Mouse (Mus musculus) megakaryocyte, embryonic 14.5 days (primary cell): ENCODE results near the gene Tnnt3. TPM values are rescaled to one million over a fixed set of nuclear protein-coding genes. Genes with fewer than 3 reads are reported as not detected.

Experiments used
- H3K27me3 ChIP-seq: replicated peaks from 2 replicates; pipeline ENCODE3; 2012; ENCODE audit warnings: inconsistent platforms
- H3K36me3 ChIP-seq: replicated peaks from 2 replicates; pipeline ENCODE3; 2012; ENCODE audit warnings: low read length, inconsistent platforms, mixed read lengths
- H3K4me1 ChIP-seq: 2 replicates; pipeline ENCODE4 v1.6.1; 2012; ENCODE audit warnings: inconsistent platforms
- H3K4me3 ChIP-seq: replicated peaks from 2 replicates; pipeline ENCODE3; 2012; ENCODE audit warnings: moderate library complexity, mild to moderate bottlenecking, inconsistent platforms
- H3K9me3 ChIP-seq: 2 replicates; pipeline ENCODE4 v1.6.1; 2012; ENCODE audit warnings: inconsistent platforms
- FLI1 ChIP-seq: IDR thresholded peaks from 2 replicates; pipeline ENCODE4 v1.6.1; 2012; ENCODE audit warnings: low read length, inconsistent platforms, mixed read lengths
- GATA1 ChIP-seq: IDR thresholded peaks from 3 replicates; pipeline ENCODE4 v1.6.1; 2012; ENCODE audit warnings: mixed read lengths, low read length, inconsistent platforms, borderline replicate concordance
- polyA plus RNA-seq: library from polyadenylated mRNA; stranded (reverse); fragments of >175 nt; gene quantifications from 2 replicates; pipeline ENCODE4 v1.2.3, GENCODE M21; 2012; ENCODE audit warnings: low replicate concordance; ENCODE audit not compliant: insufficient read depth

Gene Tnnt3
- polyA plus RNA-seq, result 16.2 TPM in 1 of 2 replicates, not detected in the other

GRCm38 (mm10) chr7:142498575-142498974 lies at the start of gene Tnnt3:
Gene Tnnt3 (plus strand): TSS chr7:142498836.
- Histone ChIP-seq H3K4me1 (0 out of 2 replicates have a peak, but pooled peaks cover 2% of the 10 kb centered on the region), H3K4me3 (no peak within 1 kb of the TSS), H3K27me3 (peaks cover 79% of the 10 kb centered on the region), H3K36me3 (no peaks in the 10 kb centered on the region), H3K9me3 (no peaks in the 10 kb centered on the region)
- TF ChIP-seq FLI1 (no peak), GATA1 (no peak)

- no peaks in the 10 kb centered on the region for H3K9me3 ChIP-seq
- peaks cover 13% of the 10 kb centered on the region for H3K27me3 ChIP-seq
- no peak overlapping the region for H3K4me3 ChIP-seq
- TF ChIP-seq FLI1 (no peak), GATA1 (no peak)
- peaks cover 4% of the 10 kb centered on the region for H3K4me1 ChIP-seq
- no peaks in the 10 kb centered on the region for H3K36me3 ChIP-seq
Observed at GRCm38 (mm10) chr7:142449038-142449617, 49.5 kb upstream of the Tnnt3 start.

- Histone ChIP-seq H3K4me1 (peaks cover 34% of the 10 kb centered on the region), H3K4me3 (no peak overlapping the region), H3K9me3 (no peaks in the 10 kb centered on the region), H3K36me3 (no peaks in the 10 kb centered on the region), H3K27me3 (peaks cover 14% of the 10 kb centered on the region)
- TF ChIP-seq GATA1, result no peak
- no peak for TF ChIP-seq FLI1
Observed at GRCm38 (mm10) chr7:142454706-142455105, 43.9 kb upstream of the Tnnt3 start.

DNA sequence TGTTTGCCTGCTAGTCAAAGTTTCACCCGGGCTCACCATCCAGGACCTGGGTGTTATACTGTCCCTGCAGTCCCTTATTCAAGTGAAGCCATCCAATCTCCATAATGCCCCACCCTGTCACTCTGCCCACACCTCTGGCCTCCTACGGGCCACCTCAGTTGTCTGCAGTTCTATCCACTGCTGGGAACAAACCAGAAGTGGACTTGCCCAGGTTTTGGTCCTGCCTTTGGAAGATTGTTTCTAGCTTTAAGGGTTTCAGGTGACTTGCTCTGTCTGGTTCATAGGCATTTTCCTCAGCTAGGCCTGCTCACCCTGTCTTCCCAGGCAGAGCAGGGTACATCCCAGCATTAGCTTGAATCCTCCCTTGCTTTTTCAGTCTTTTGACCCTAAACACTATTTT lies 43.4 kb upstream of the Tnnt3 start:
- H3K27me3 ChIP-seq, result peaks cover 18% of the 10 kb centered on the region
- no peak overlapping the region for H3K4me3 ChIP-seq
- no peaks in the 10 kb centered on the region for H3K9me3 ChIP-seq
- peaks cover 37% of the 10 kb centered on the region for H3K4me1 ChIP-seq
- no peak for TF ChIP-seq FLI1
- TF ChIP-seq GATA1, result no peak
- no peaks in the 10 kb centered on the region for H3K36me3 ChIP-seq

- Histone ChIP-seq H3K36me3 (no peaks in the 10 kb centered on the region), H3K4me1 (peaks cover 51% of the 10 kb centered on the region), H3K9me3 (no peaks in the 10 kb centered on the region), H3K27me3 (peaks cover 27% of the 10 kb centered on the region), H3K4me3 (peak overlapping the region; percentile 17)
- no peak for TF ChIP-seq FLI1
- no peak for TF ChIP-seq GATA1
Observed at GRCm38 (mm10) chr7:142456806-142457205, 41.8 kb upstream of the Tnnt3 start.

- Histone ChIP-seq H3K4me3 (no peak overlapping the region), H3K36me3 (no peaks in the 10 kb centered on the region), H3K9me3 (no peaks in the 10 kb centered on the region), H3K27me3 (peaks cover 32% of the 10 kb centered on the region), H3K4me1 (peaks cover 56% of the 10 kb centered on the region)
- no peak for TF ChIP-seq FLI1
- TF ChIP-seq GATA1, result no peak
Observed at GRCm38 (mm10) chr7:142457227-142457811, 41.3 kb upstream of the Tnnt3 start.

DNA sequence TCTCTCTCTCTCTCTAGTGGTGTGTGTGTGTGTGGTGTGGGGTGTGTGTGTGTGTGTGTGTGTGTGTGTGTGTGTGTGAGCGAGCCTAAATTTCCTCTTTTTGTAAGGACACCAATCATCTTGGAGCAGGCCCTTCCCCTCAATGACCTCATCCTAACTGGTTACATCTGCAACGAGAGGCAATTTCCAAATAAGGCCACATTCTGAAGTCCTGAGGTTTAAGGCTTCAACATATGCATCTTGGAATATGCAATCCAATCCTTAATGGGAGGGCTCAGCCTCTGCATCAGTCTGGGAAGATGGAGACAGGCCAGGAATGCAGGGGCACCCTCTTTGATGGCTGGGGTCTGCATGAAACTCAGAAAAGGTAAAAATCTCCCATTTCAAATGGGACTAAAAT lies 40.6 kb upstream of the Tnnt3 start:
- no peaks in the 10 kb centered on the region for H3K9me3 ChIP-seq
- no peaks in the 10 kb centered on the region for H3K36me3 ChIP-seq
- no peak for TF ChIP-seq FLI1
- H3K4me1 ChIP-seq, result peaks cover 63% of the 10 kb centered on the region
- H3K27me3 ChIP-seq, result peaks cover 39% of the 10 kb centered on the region
- no peak overlapping the region for H3K4me3 ChIP-seq

DNA sequence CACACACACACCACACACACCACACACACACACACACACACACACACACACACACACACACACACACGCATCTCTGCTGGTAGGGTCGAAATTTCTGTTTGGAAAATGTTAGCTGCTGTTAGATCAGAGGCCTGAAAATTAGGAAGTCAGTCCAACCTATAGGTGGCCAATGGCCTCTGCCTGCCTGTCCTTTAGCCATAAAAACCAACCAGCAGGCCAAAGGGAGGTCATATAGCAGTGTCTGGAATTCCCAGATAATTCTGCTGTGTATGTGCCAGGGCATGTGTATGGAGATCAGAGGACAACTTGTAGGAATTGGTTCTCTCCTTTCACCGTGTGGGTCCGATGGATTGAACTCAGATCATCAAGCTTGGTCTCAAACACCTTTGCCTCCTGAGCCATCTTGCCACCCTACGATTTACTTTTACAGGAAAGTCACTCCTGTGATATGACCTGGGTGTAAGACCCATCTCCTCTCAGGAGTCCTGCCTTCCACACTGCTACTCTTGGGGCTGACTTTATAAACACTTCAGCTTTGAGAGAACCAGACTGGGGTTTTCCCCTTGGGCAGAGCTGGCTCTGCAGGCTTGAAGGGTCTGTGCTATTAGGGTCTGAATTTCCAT lies 39.8 kb upstream of the Tnnt3 start:
- Histone ChIP-seq H3K27me3 (peaks cover 42% of the 10 kb centered on the region), H3K4me1 (peaks cover 64% of the 10 kb centered on the region), H3K4me3 (no peak overlapping the region), H3K36me3 (no peaks in the 10 kb centered on the region), H3K9me3 (no peaks in the 10 kb centered on the region)
- TF ChIP-seq FLI1 (no peak), GATA1 (no peak)

- TF ChIP-seq GATA1 (no peak), FLI1 (no peak)
- H3K9me3 ChIP-seq, result no peaks in the 10 kb centered on the region
- H3K36me3 ChIP-seq, result no peaks in the 10 kb centered on the region
- peaks cover 64% of the 10 kb centered on the region for H3K4me1 ChIP-seq
- H3K27me3 ChIP-seq, result peaks cover 45% of the 10 kb centered on the region
- no peak overlapping the region for H3K4me3 ChIP-seq
Observed at GRCm38 (mm10) chr7:142459299-142459691, 39.3 kb upstream of the Tnnt3 start.

DNA sequence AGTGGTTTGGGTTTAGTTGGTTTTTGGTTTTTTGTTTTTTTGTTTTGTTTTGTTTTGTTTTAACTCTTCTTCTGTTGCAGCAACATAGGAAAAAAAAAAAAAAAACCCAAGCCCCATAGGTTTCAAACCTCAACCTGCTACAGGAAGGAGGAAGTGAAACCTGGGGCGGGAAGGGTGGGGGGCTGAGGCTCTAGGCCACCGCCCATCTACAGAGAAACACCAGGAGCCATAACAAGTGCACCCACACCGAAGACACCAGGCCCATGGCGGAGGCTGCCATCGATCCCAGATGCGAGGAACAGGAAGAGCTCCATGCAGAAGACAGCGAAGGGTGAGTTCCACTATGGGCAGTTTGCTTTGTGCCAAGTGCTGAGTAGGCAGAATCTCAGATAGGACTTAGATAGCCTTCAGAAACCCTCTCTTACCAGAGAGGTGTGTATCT lies 38.0 kb upstream of the Tnnt3 start, which contains the start of gene Lsp1:
Lsp1 (plus strand) TSS at position 174 of the 442 bp plus-strand sequence.
- Histone ChIP-seq H3K4me1 (peaks cover 64% of the 10 kb centered on the region), H3K4me3 (peak within 1 kb of the TSS; percentile 81)

More for the DNA sequence above, 38.0 kb upstream of the Tnnt3 start, which contains the start of gene Lsp1:
- Histone ChIP-seq H3K36me3 (no peaks in the 10 kb centered on the region), H3K9me3 (no peaks in the 10 kb centered on the region), H3K27me3 (peaks cover 51% of the 10 kb centered on the region)
- no peak for TF ChIP-seq FLI1
- TF ChIP-seq GATA1, result no peak
